8 mouse cellular contexts compared by ENCODE assay signal in genomic region chr15:12204319-12205159, GRCm38 (mm10). TPM values are rescaled to one million over a fixed set of nuclear protein-coding genes. Genes with fewer than 3 reads are reported as not detected.
DNase-seq lines count a peak whose midpoint lies in the region; ATAC-seq lines count a peak whose summit lies in the region.

Gene Mtmr12, plus strand, starts transcription at chr15:12205028.

- intact Hi-C loops in gastrocnemius, postnatal 14 days (cut with DNase I; ENCODE audit: low total_unique reads): no loop called here
- intact Hi-C loops in left cerebral cortex, postnatal 10 days (cut with DNase I): loop anchor here (5.0 kb wide), 1 partner anchor 43 kb away; no protein-coding TSS in a partner anchor

- DNase-seq in adrenal gland, adult (ENCODE audit: inconsistent age in 2 of 2, low spot score in 1 of 2): peak; percentile 100
- DNase-seq in embryo, embryonic 10.5 days (ENCODE audit: low spot score): peak; percentile 99
- peak; percentile 100 for DNase-seq in gastrocnemius, postnatal 14 days
- peak; percentile 99 to 100 for DNase-seq in left cerebral cortex, postnatal 10 days (ENCODE audit: extremely low spot score in 1 of 2, low spot score in 2 of 2)
- peak; percentile 100 for DNase-seq in right cerebral cortex, postnatal 25 days
- DNase-seq in urinary bladder, postnatal 4 days (ENCODE audit: low spot score in 2 of 2): peak; percentile 100

- peak; percentile 86 for ATAC-seq in inflammation-experienced regulatory T-cells, adult 6 months
- peak; percentile 91 for ATAC-seq in megakaryocyte-erythroid progenitor cell, adult 5-6 weeks (replicated peaks; ENCODE audit: low FRiP score, low TSS enrichment, poor library complexity, severe bottlenecking)

RNA-seq across cellular contexts. Expression of gene Mtmr12, which starts in this region (rescaled TPM):
- 1 to 10 TPM; 6.0 to 7.1 TPM for total RNA-seq in gastrocnemius, postnatal 14 days (2021)
- polyA plus RNA-seq in inflammation-experienced regulatory T-cells, adult 6 months (2017; shearing (Covaris generic)): 10 to 100 TPM; 22.2 to 26.2 (median 25.0) TPM
- 10 to 100 TPM; 16.3 to 17.6 TPM for total RNA-seq in left cerebral cortex, postnatal 10 days (2021)
- 15.7 and 19.6 TPM in 2 replicates for total RNA-seq in megakaryocyte-erythroid progenitor cell, adult 5-6 weeks (2014; fragmentation: Nextera tagmentation)
- 12.2 and 21.9 TPM in 2 replicates for total RNA-seq in megakaryocyte-erythroid progenitor cell, adult 5-6 weeks (2017)

Comparison
In these comparisons a context has a peak if more than half of its experiments do, and no peak if none do; other contexts are left out.
1. Peak in every context shown above with its lines: DNase-seq and ATAC-seq.